Mouse (Mus musculus): Measurements from ENCODE around the gene Cd96. TPM values are rescaled to one million over a fixed set of nuclear protein-coding genes. Genes with fewer than 3 reads are reported as not detected.

Cd96 gene
- total and polyA plus RNA-seq, 3 experiments: not detected

DNA sequence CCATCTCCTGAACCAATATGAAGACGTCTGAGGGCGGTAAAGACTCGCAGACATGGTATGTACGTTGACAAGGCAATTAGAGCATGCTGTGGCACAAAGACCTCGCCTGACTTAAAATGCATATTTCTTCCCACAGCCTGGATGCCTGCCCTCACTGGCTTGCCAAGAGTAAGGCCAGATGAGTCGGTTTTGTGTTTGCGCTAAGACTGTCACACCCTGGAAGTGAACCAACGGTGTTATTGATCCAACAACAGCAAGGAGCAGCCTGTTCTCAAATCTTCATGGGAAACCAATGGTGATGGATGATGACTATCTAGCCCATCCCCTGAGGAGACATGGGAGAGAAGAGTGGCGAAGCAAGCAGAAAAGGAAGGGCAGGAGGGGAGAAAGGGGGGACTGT is 22.6 kb downstream of the Cd96 start:
- H3K4me1 ChIP-seq (ENCODE audit: control insufficient read depth in 1 of 2, insufficient read depth in 2 of 2, low read length in 2 of 2): no peaks in the 10 kb centered on the region
- no peak overlapping the region for H3K4me3 ChIP-seq (ENCODE audit: control insufficient read depth in 1 of 2, insufficient read depth in 1 of 2, low read depth in 2 of 2, low read length in 2 of 2)
- TF ChIP-seq CHD2 (IDR thresholded peaks at IDR 0.05; ENCODE audit: low read length) (no peak), TAL1 (IDR thresholded peaks at IDR 0.05; ENCODE audit: low read length) (no peak), TBP (IDR thresholded peaks at IDR 0.05; ENCODE audit: low read depth, low read length) (no peak), POLR2A (IDR thresholded peaks at IDR 0.05; ENCODE audit: control insufficient read depth in 1 of 2, insufficient read depth in 1 of 2, low read depth in 1 of 2, low read length in 2 of 2, poor library complexity in 1 of 2) (no peak), USF1 (IDR thresholded peaks at IDR 0.05; ENCODE audit: low read depth, low read length) (no peak), GABPA (IDR thresholded peaks at IDR 0.05; ENCODE audit: low read depth, low read length) (no peak), RCOR1 (IDR thresholded peaks at IDR 0.05; ENCODE audit: low read depth, low read length) (no peak)
- H3K27me3 ChIP-seq (ENCODE audit: control insufficient read depth in 1 of 2, insufficient read depth in 2 of 2, low read length in 2 of 2): no peaks in the 10 kb centered on the region
- no peaks in the 10 kb centered on the region for H3K9me3 ChIP-seq (replicated peaks; ENCODE audit: insufficient read depth, low read length)
- no peak overlapping the region for H3K27ac ChIP-seq (ENCODE audit: control insufficient read depth, low read depth, low read length)
- no peaks in the 10 kb centered on the region for H3K79me2 ChIP-seq (ENCODE audit: control insufficient read depth, insufficient read depth, low read length, poor library complexity)
- no peak for DNase-seq (ENCODE audit: low read depth, low spot score)
- H3K9ac ChIP-seq (ENCODE audit: control insufficient read depth, low read depth, low read length, poor library complexity, severe bottlenecking): no peak overlapping the region
- H3K36me3 ChIP-seq (ENCODE audit: control insufficient read depth in 1 of 2, insufficient read depth in 2 of 2, low read length in 2 of 2): no peaks in the 10 kb centered on the region

DNA sequence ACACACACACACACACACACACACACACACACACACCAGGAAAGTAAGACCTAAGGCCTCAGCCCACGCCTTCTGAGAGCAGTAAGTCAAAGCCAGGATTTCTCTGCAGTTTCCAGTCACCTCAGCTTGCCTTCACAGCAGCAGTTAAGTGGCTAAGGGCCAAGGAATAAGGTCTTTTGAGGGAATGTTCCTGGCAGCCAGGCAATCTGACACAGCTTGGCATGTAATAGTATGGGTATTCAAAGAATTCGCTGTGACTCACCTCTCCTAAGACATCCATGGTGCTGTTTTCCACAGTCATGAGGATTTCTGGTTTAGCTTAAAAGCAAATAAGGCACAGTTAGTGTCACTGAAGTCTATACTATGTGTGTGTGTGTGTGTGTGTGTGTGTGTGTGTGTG is 25.6 kb downstream of the Cd96 start:
- TF ChIP-seq UBTF (IDR thresholded peaks at IDR 0.05; ENCODE audit: borderline replicate concordance, insufficient read depth, low read depth, low read length) (no peak), EP300 (IDR thresholded peaks at IDR 0.05; ENCODE audit: low read depth in 1 of 2, low read length in 2 of 2) (no peak), ZMIZ1 (IDR thresholded peaks at IDR 0.05; ENCODE audit: low read depth, low read length) (no peak), RAD21 (IDR thresholded peaks at IDR 0.05; ENCODE audit: low read depth, low read length) (no peak), TCF12 (IDR thresholded peaks at IDR 0.05; ENCODE audit: low read depth, low read length) (no peak), MEF2A (IDR thresholded peaks at IDR 0.05; ENCODE audit: extremely low read depth, insufficient replicate concordance, low read depth, low read length, poor library complexity, severe bottlenecking) (no peak), POLR2A (IDR thresholded peaks at IDR 0.05; ENCODE audit: control insufficient read depth in 1 of 2, insufficient read depth in 1 of 2, low read depth in 1 of 2, low read length in 2 of 2, poor library complexity in 1 of 2) (no peak), ZKSCAN1 (IDR thresholded peaks at IDR 0.05; ENCODE audit: low read depth, low read length) (no peak), NRF1 (IDR thresholded peaks at IDR 0.05; ENCODE audit: insufficient read depth, low read depth, low read length, poor library complexity, severe bottlenecking) (no peak), USF1 (IDR thresholded peaks at IDR 0.05; ENCODE audit: low read depth, low read length) (no peak), NELFE (IDR thresholded peaks at IDR 0.05; ENCODE audit: low read depth, low read length) (no peak), TAL1 (IDR thresholded peaks at IDR 0.05; ENCODE audit: low read length) (no peak), POLR2AphosphoS5 (IDR thresholded peaks at IDR 0.05; ENCODE audit: borderline replicate concordance, low read depth, low read length) (no peak), BHLHE40 (IDR thresholded peaks at IDR 0.05; ENCODE audit: borderline replicate concordance, low read depth, low read length) (no peak), CHD1 (IDR thresholded peaks at IDR 0.05; ENCODE audit: low read depth, low read length) (no peak), USF2 (IDR thresholded peaks at IDR 0.05; ENCODE audit: borderline replicate concordance in 1 of 2, insufficient read depth in 1 of 2, low read depth in 1 of 2, low read length in 2 of 2) (no peak), SIN3A (IDR thresholded peaks at IDR 0.05; ENCODE audit: low read length) (no peak), ETS1 (IDR thresholded peaks at IDR 0.05; ENCODE audit: low read depth, low read length) (no peak), SMC3 (IDR thresholded peaks at IDR 0.05; ENCODE audit: low read depth, low read length) (no peak), CTCF (IDR thresholded peaks at IDR 0.05 in 2 of 3, conservative IDR thresholded peaks at IDR 0.05 in 1 of 3; ENCODE audit: control insufficient read depth in 1 of 3, insufficient read depth in 1 of 3, low read depth in 2 of 3, low read length in 3 of 3, poor library complexity in 1 of 3, severe bottlenecking in 1 of 3) (no peak)
- no peaks in the 10 kb centered on the region for H3K36me3 ChIP-seq (ENCODE audit: control insufficient read depth in 1 of 2, insufficient read depth in 2 of 2, low read length in 2 of 2)
- H3K27me3 ChIP-seq (ENCODE audit: control insufficient read depth in 1 of 2, insufficient read depth in 2 of 2, low read length in 2 of 2): no peaks in the 10 kb centered on the region
- H3K4me1 ChIP-seq (ENCODE audit: control insufficient read depth in 1 of 2, insufficient read depth in 2 of 2, low read length in 2 of 2): no peaks in the 10 kb centered on the region
- no peak overlapping the region for H3K4me3 ChIP-seq (ENCODE audit: control insufficient read depth in 1 of 2, insufficient read depth in 1 of 2, low read depth in 2 of 2, low read length in 2 of 2)
- no peaks in the 10 kb centered on the region for H3K79me2 ChIP-seq (ENCODE audit: control insufficient read depth, insufficient read depth, low read length, poor library complexity)
- H3K9me3 ChIP-seq (replicated peaks; ENCODE audit: insufficient read depth, low read length): no peaks in the 10 kb centered on the region
- no peak overlapping the region for H3K27ac ChIP-seq (ENCODE audit: control insufficient read depth, low read depth, low read length)
- no peak for DNase-seq (ENCODE audit: low read depth, low spot score)
- no peak overlapping the region for H3K9ac ChIP-seq (ENCODE audit: control insufficient read depth, low read depth, low read length, poor library complexity, severe bottlenecking)

All from MEL (cell line).